Mouse (Mus musculus): ENCODE results near the gene Acan.

The Acan gene

GRCm38 (mm10) chr7:79139328-79139824 lies 86.1 kb downstream of the Acan start:
- in situ Hi-C loops (cut with MseI, MboI) = no loop called here

- in situ Hi-C loops (cut with MseI, MboI) = loop anchor here (5.0 kb wide), 1 partner anchor 87 kb away; no protein-coding TSS in a partner anchor
These were observed 86.8 kb downstream of the Acan start for GRCm38 (mm10) chr7:79139891-79140591.

GRCm38 (mm10) chr7:79140897-79141296 lies 87.6 kb downstream of the Acan start:
- in situ Hi-C loops (cut with MseI, MboI) = loop anchor here (5.0 kb wide), 1 partner anchor 86 kb away; no protein-coding TSS in a partner anchor

GRCm38 (mm10) chr7:79147011-79147837 lies 93.9 kb downstream of the Acan start:
- in situ Hi-C loops (cut with MseI, MboI) = no loop called here

GRCm38 (mm10) chr7:79147931-79148653 lies 94.8 kb downstream of the Acan start:
- in situ Hi-C loops (cut with MseI, MboI) = no loop called here

- in situ Hi-C loops (cut with MseI, MboI) = no loop called here
These were observed 95.5 kb downstream of the Acan start, which contains the start of gene Mfge8 for GRCm38 (mm10) chr7:79148711-79149266. Gene Mfge8, minus strand, starts transcription at chr7:79149060.

- in situ Hi-C loops (cut with MseI, MboI) = no loop called here
These were observed 96.2 kb downstream of the Acan start for GRCm38 (mm10) chr7:79149522-79149921.

- in situ Hi-C loops (cut with MseI, MboI) = no loop called here
These were observed 106.1 kb downstream of the Acan start for GRCm38 (mm10) chr7:79159406-79159805.

All from mouse trophoblast stem cell (cell line).